Mouse (Mus musculus) liver, adult 2 months (tissue): Measurements from ENCODE around the gene Arsg.

Experiments
- CTCF ChIP-seq: fragments of 200-500 bp; IDR thresholded peaks from 2 replicates; pipeline ENCODE4 v1.5.1; 2011; ENCODE audit warnings: low read depth, low read length, control low read depth
- POLR2A ChIP-seq: fragments of 200-500 bp; IDR thresholded peaks from 2 replicates; pipeline ENCODE4 v1.6.1; 2011; ENCODE audit warnings: low read length, control low read depth; ENCODE audit not compliant: insufficient read depth; ENCODE audit errors: extremely low read depth

- TF ChIP-seq POLR2A: no peak
- TF ChIP-seq CTCF: no peak
Observed at GRCm38 (mm10) chr11:109476241-109476640, 3.1 kb downstream of the Arsg start.
